Mouse (Mus musculus) liver, embryonic 18 days (tissue): Measurements from ENCODE around the gene Lactb. TPM values are rescaled to one million over a fixed set of nuclear protein-coding genes. Genes with fewer than 3 reads are reported as not detected.

ENCODE experiments used
- polyA plus RNA-seq: library from polyadenylated mRNA; depleted of rRNA; stranded (reverse); fragments of >200 nt; gene quantifications from 2 replicates; pipeline ENCODE4 v1.2.3, GENCODE M21; 2012; rRNA removed

Gene Lactb
- 7.2 and 7.7 TPM in 2 replicates for polyA plus RNA-seq

DNA sequence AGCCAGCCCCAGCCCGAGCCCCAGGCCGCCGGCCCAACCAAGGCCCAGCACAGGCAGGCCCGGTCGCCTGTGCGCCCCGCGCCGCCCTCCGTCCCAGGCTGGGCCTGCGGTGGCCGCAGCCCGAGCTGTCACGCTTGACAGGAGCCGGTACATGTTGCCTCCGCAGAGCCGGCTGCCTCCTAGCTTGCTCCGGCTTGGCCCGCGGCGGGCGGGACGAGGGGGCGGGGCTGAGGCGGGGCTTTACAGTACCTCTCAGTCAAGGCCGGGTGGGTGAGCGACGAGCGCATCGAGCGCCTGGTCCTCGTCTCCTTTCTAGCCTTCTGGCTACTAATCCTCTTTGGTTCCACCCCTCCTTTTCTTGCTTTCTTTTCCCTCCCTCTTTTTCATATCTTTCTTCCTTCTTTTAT lies at the start of gene Lactb:
Gene Lactb (minus strand): TSS at position 246 of the 407 bp plus-strand sequence.

GRCm38 (mm10) chr9:66945647-66946641 lies 29.3 kb downstream of the Lactb start, which contains the start of gene Rps27l:
Rps27l (plus strand) TSS chr9:66946086.

GRCm38 (mm10) chr9:66919382-66919971 lies 55.8 kb downstream of the Lactb start, which contains the start of gene Rab8b:
Rab8b (minus strand) TSS chr9:66919687.

Other genes starting within 250 kb of the Lactb start
- gene Aph1b, start 180.0 kb downstream of the Lactb start, polyA plus RNA-seq = 1.1 and 1.3 TPM in 2 replicates
- 0.16 and 0.17 TPM in 2 replicates for gene Gm10647, start 178.4 kb downstream of the Lactb start, polyA plus RNA-seq
- 2.0 and 2.1 TPM in 2 replicates for gene Aph1c, start 140.8 kb downstream of the Lactb start, polyA plus RNA-seq
- gene Rab8b, start 55.8 kb downstream of the Lactb start, polyA plus RNA-seq = 12.3 and 12.7 TPM in 2 replicates
- gene Rps27l, start 29.4 kb downstream of the Lactb start, polyA plus RNA-seq = 230 and 242 TPM in 2 replicates
- gene Tpm1, start 73.9 kb upstream of the Lactb start, polyA plus RNA-seq = 76.2 and 77.2 TPM in 2 replicates